Mouse (Mus musculus) heart, adult 2 months (tissue): ENCODE data around the gene Hoxd12. TPM values are rescaled to one million over a fixed set of nuclear protein-coding genes. Genes with fewer than 3 reads are reported as not detected.

Experiments used
- DNase-seq, 2 experiments: peaks; one replicate each; pipeline ENCODE4 v3.0.0; 2021
- H3K27ac ChIP-seq: fragments of 200-600 bp; 2 replicates; pipeline ENCODE4 v1.8.1; 2022
- H3K27me3 ChIP-seq: fragments of 200-500 bp; 2 replicates; pipeline ENCODE4 v1.6.1; 2012; ENCODE audit warnings: mild to moderate bottlenecking, low read length, inconsistent platforms, mixed read lengths; ENCODE audit not compliant: control insufficient read depth, insufficient read depth
- H3K36me3 ChIP-seq: fragments of 200-500 bp; 2 replicates; pipeline ENCODE4 v1.6.1; 2012; ENCODE audit warnings: low read length, inconsistent platforms; ENCODE audit not compliant: control insufficient read depth, insufficient read depth
- H3K4me1 ChIP-seq: fragments of 200-500 bp; 2 replicates; pipeline ENCODE4 v1.6.1; 2011; ENCODE audit warnings: low read length; ENCODE audit not compliant: control insufficient read depth, insufficient read depth
- H3K4me3 ChIP-seq: fragments of 200-600 bp; 2 replicates; pipeline ENCODE4 v1.8.1; 2022
- H3K79me2 ChIP-seq: fragments of 200-500 bp; replicated peaks from 2 replicates; pipeline ENCODE4 v1.6.1; 2012; ENCODE audit warnings: mild to moderate bottlenecking, inconsistent platforms, low read length, moderate library complexity, mixed read lengths; ENCODE audit not compliant: control insufficient read depth, insufficient read depth
- H3K9ac ChIP-seq: fragments of 200-500 bp; 2 replicates; pipeline ENCODE4 v1.6.1; 2012; ENCODE audit warnings: low read depth, mild to moderate bottlenecking, control low read depth, inconsistent platforms, low read length, mixed read lengths
- CTCF ChIP-seq: fragments of 200-600 bp; IDR thresholded peaks from 2 replicates; pipeline ENCODE4 v1.8.1; 2022; ENCODE audit warnings: antibody characterized with exemption, mild to moderate bottlenecking, moderate library complexity
- EP300 ChIP-seq: fragments of 200-500 bp; IDR thresholded peaks from 2 replicates; pipeline ENCODE4 v1.6.1; 2011; ENCODE audit warnings: low read depth, low read length, control low read depth; ENCODE audit not compliant: insufficient read depth
- POLR2A ChIP-seq: fragments of 200-500 bp; IDR thresholded peaks from 2 replicates; pipeline ENCODE4 v1.6.1; 2011; ENCODE audit warnings: mild to moderate bottlenecking, low read depth, low read length, control low read depth; ENCODE audit not compliant: insufficient read depth
- WGBS: fragments of 180-500 bp; shearing (Covaris S2); methylation state at CpG from one replicate; pipeline ENCODE4 v1.1.7; 2018; 5-methylcytosine and 5-hydroxymethylcytosine counted together
- intact Hi-C: fragments of 180-260 bp; cut with DNase I; formaldehyde crosslinking; loops from one replicate; pipeline ENCODE4 v1.15.1; 2025
- polyA plus RNA-seq: library from polyadenylated mRNA; depleted of rRNA; stranded (reverse); fragments of >200 nt; gene quantifications from 2 replicates; pipeline ENCODE4 v1.2.3, GENCODE M21; 2012
- total RNA-seq, 2 experiments: library from RNA; stranded (reverse); gene quantifications; 2 replicates each; pipeline ENCODE4 v1.2.3; 2021

The Hoxd12 gene
- total and polyA plus RNA-seq, 3 experiments: not detected

- H3K27me3 ChIP-seq: peaks cover 31% of the 10 kb centered on the region
- TF ChIP-seq EP300 (no peak), CTCF (peak; percentile 75)
- H3K27ac ChIP-seq: no peak overlapping the region
- no peaks in the 10 kb centered on the region for H3K4me1 ChIP-seq
- peak in 1 of 2 experiments; percentile 65 for DNase-seq
- H3K36me3 ChIP-seq: no peaks in the 10 kb centered on the region
- H3K9ac ChIP-seq: no peak overlapping the region
- peak overlapping the region; percentile 34 for H3K4me3 ChIP-seq
- intact Hi-C loops: loop anchor here (2.0 to 5.0 kb wide), 2 partner anchors 708 to 1090 kb away; partner anchors contain the start of gene Chrna1
- 15% methylated on average over 40 of the region's 40 CpGs for WGBS
- no peaks in the 10 kb centered on the region for H3K79me2 ChIP-seq
Observed at GRCm38 (mm10) chr2:74672481-74673362, 2.1 kb upstream of the Hoxd12 start.

- TF ChIP-seq POLR2A: no peak
- no peak for TF ChIP-seq EP300
- no peak for TF ChIP-seq CTCF
- no peak overlapping the region for H3K4me3 ChIP-seq
- H3K79me2 ChIP-seq: no peaks in the 10 kb centered on the region
- H3K36me3 ChIP-seq: no peaks in the 10 kb centered on the region
- H3K4me1 ChIP-seq: no peaks in the 10 kb centered on the region
- 6% methylated on average over 24 of the region's 24 CpGs for WGBS
- intact Hi-C loops: loop anchor here (2.0 to 5.0 kb wide), 2 partner anchors 709 to 1092 kb away; partner anchors contain the start of gene Chrna1
- peak in 1 of 2 experiments; percentile 12 for DNase-seq
- no peak overlapping the region for H3K9ac ChIP-seq
- H3K27ac ChIP-seq: no peak overlapping the region
- peaks cover 21% of the 10 kb centered on the region for H3K27me3 ChIP-seq
Observed at GRCm38 (mm10) chr2:74673835-74674425, 883 bp upstream of the Hoxd12 start.

GRCm38 (mm10) chr2:74675666-74676282 lies 961 bp downstream of the Hoxd12 start:
- no peaks in the 10 kb centered on the region for H3K4me1 ChIP-seq

GRCm38 (mm10) chr2:74676376-74677052 lies 1.7 kb downstream of the Hoxd12 start:
- Histone ChIP-seq H3K4me1 (no peaks in the 10 kb centered on the region), H3K27ac (no peak overlapping the region), H3K9ac (no peak overlapping the region), H3K27me3 (peaks cover 29% of the 10 kb centered on the region), H3K4me3 (no peak overlapping the region), H3K36me3 (no peaks in the 10 kb centered on the region), H3K79me2 (no peaks in the 10 kb centered on the region)
- DNase-seq: peak in 1 of 2 experiments; percentile 9
- no peak for TF ChIP-seq POLR2A
- WGBS: 10% methylated on average over 9 of the region's 9 CpGs
- intact Hi-C loops: no loop called here

More at GRCm38 (mm10) chr2:74675666-74676282, 961 bp downstream of the Hoxd12 start:
- Histone ChIP-seq H3K79me2 (no peaks in the 10 kb centered on the region), H3K36me3 (no peaks in the 10 kb centered on the region), H3K9ac (no peak overlapping the region), H3K27ac (no peak overlapping the region), H3K4me3 (no peak overlapping the region), H3K27me3 (peaks cover 27% of the 10 kb centered on the region)
- 8% methylated on average over 24 of the region's 24 CpGs for WGBS
- intact Hi-C loops: no loop called here
- no peak for DNase-seq
- TF ChIP-seq CTCF (no peak), EP300 (no peak), POLR2A (no peak)

GRCm38 (mm10) chr2:74677106-74677505 lies 2.3 kb downstream of the Hoxd12 start:
- DNase-seq: peak in 1 of 2 experiments; percentile 1
- Histone ChIP-seq H3K4me1 (no peaks in the 10 kb centered on the region), H3K27me3 (peaks cover 34% of the 10 kb centered on the region), H3K36me3 (no peaks in the 10 kb centered on the region), H3K9ac (no peak overlapping the region), H3K27ac (no peak overlapping the region), H3K4me3 (no peak overlapping the region), H3K79me2 (no peaks in the 10 kb centered on the region)
- intact Hi-C loops: no loop called here
- TF ChIP-seq CTCF (no peak), EP300 (no peak), POLR2A (no peak)
- 26% methylated on average over 2 of the region's 2 CpGs for WGBS
